Mouse (Mus musculus) cortical plate, adult 2 months (tissue): Measurements from ENCODE around the gene Tet2.

Source experiments
- CTCF ChIP-seq: fragments of 200-500 bp; IDR thresholded peaks from 2 replicates; pipeline ENCODE4 v1.5.1; 2011; ENCODE audit warnings: mild to moderate bottlenecking, control low read depth, low read length; ENCODE audit not compliant: insufficient read depth; ENCODE audit errors: extremely low read depth
- POLR2A ChIP-seq: fragments of 200-500 bp; IDR thresholded peaks from 2 replicates; pipeline ENCODE4 v1.6.1; 2011; ENCODE audit warnings: mild to moderate bottlenecking, low read length, control low read depth; ENCODE audit not compliant: insufficient read depth; ENCODE audit errors: extremely low read depth

DNA sequence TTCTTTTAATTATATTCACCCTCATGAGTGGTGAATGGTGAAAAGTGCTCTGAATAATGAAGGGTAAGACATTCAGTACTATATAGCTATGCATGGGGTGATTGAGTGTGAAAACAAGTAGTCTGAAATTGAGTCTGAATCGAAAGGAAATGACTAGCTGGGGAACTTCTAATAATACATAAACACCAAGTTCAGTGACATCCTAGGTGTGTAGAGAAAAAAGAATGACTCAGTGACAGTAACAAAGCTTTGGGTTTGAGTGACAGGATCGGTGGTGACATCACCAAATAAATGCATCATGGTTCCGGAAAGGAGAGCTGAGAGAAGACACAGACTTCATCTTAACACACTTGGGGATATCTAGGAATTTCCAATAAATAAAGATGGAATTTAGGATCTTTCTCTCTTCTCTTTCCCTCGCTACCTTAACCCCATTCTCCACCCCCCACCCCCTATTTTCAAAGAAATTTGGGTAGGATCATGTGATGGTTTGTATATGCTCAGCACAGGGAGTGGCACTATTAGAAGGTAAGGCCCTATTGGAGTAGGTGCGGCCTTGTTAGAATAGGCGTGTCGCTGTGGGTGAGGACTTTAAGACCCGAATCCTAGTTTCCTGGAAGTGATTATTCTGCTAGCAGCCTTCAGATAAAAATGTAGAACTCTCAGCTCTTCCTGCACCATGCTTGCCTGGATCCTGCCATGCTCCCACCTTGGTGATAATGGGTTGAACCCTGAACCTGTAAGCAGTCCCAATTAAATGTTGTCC is 29.6 kb downstream of the Tet2 start:
- TF ChIP-seq CTCF: no peak
- no peak for TF ChIP-seq POLR2A
